Mouse (Mus musculus): ENCODE data around the gene Pten. TPM values are rescaled to one million over a fixed set of nuclear protein-coding genes. Genes with fewer than 3 reads are reported as not detected.
"Not testable (repeated sequence)": the region's sequence is repeated elsewhere in the genome, so short reads cannot be mapped to it uniquely, and the experiment has no call there.

The Pten gene
- polyA plus RNA-seq, 1 experiment, result 7.1 TPM

- Histone ChIP-seq H3K9me3 (no peaks in the 10 kb centered on the region), H3K27me3 (replicated peaks) (peaks cover 2% of the 10 kb centered on the region), H3K4me3 (replicated peaks) (no peak overlapping the region), H3K36me3 (replicated peaks; ENCODE audit: low read length) (peaks cover 65% of the 10 kb centered on the region), H3K4me1 (peaks cover 26% of the 10 kb centered on the region)
- no peak for TF ChIP-seq GATA1 (IDR thresholded peaks at IDR 0.05; ENCODE audit: borderline replicate concordance, low read length)
- no peak for TF ChIP-seq FLI1 (IDR thresholded peaks at IDR 0.05; ENCODE audit: low read length)
Observed at GRCm38 (mm10) chr19:32804703-32805102, 47.4 kb downstream of the Pten start.

GRCm38 (mm10) chr19:32807610-32808009, 50.3 kb downstream of the Pten start:
- Histone ChIP-seq H3K36me3 (replicated peaks; ENCODE audit: low read length) (peaks cover 65% of the 10 kb centered on the region), H3K4me3 (replicated peaks) (no peak overlapping the region), H3K27me3 (replicated peaks) (no peaks in the 10 kb centered on the region), H3K9me3 (no peaks in the 10 kb centered on the region), H3K4me1 (peaks cover 17% of the 10 kb centered on the region)
- no peak for TF ChIP-seq FLI1 (IDR thresholded peaks at IDR 0.05; ENCODE audit: low read length)
- TF ChIP-seq GATA1 (IDR thresholded peaks at IDR 0.05; ENCODE audit: borderline replicate concordance, low read length), result no peak

- H3K4me3 ChIP-seq (replicated peaks), result no peak overlapping the region
- no peaks in the 10 kb centered on the region for H3K27me3 ChIP-seq (replicated peaks)
- TF ChIP-seq GATA1 (IDR thresholded peaks at IDR 0.05; ENCODE audit: borderline replicate concordance, low read length) (no peak), FLI1 (IDR thresholded peaks at IDR 0.05; ENCODE audit: low read length) (no peak)
- peaks cover 13% of the 10 kb centered on the region for H3K4me1 ChIP-seq
- peaks cover 63% of the 10 kb centered on the region for H3K36me3 ChIP-seq (replicated peaks; ENCODE audit: low read length)
- H3K9me3 ChIP-seq, result no peaks in the 10 kb centered on the region
Observed at GRCm38 (mm10) chr19:32808690-32809089, 51.4 kb downstream of the Pten start.

- Histone ChIP-seq H3K4me3 (replicated peaks) (no peak overlapping the region), H3K36me3 (replicated peaks; ENCODE audit: low read length) (peaks cover 64% of the 10 kb centered on the region), H3K4me1 (peaks cover 15% of the 10 kb centered on the region), H3K9me3 (no peaks in the 10 kb centered on the region), H3K27me3 (replicated peaks) (no peaks in the 10 kb centered on the region)
- TF ChIP-seq FLI1 (IDR thresholded peaks at IDR 0.05; ENCODE audit: low read length) (no peak), GATA1 (IDR thresholded peaks at IDR 0.05; ENCODE audit: borderline replicate concordance, low read length) (no peak)
Observed at GRCm38 (mm10) chr19:32809117-32809516, 51.8 kb downstream of the Pten start.

GRCm38 (mm10) chr19:32818759-32819158, 61.5 kb downstream of the Pten start:
- H3K36me3 ChIP-seq (replicated peaks; ENCODE audit: low read length), result peaks cover 62% of the 10 kb centered on the region
- no peak for TF ChIP-seq GATA1 (IDR thresholded peaks at IDR 0.05; ENCODE audit: borderline replicate concordance, low read length)
- H3K9me3 ChIP-seq, result no peaks in the 10 kb centered on the region
- peaks cover 4% of the 10 kb centered on the region for H3K27me3 ChIP-seq (replicated peaks)
- H3K4me3 ChIP-seq (replicated peaks), result no peak overlapping the region
- H3K4me1 ChIP-seq, result peaks cover 6% of the 10 kb centered on the region; the same call in 1 of the 2 replicates

- not testable (repeated sequence) for H3K4me1 ChIP-seq; H3K4me3 ChIP-seq (replicated peaks); H3K27me3 ChIP-seq (replicated peaks); H3K9me3 ChIP-seq
- H3K36me3 ChIP-seq (replicated peaks; ENCODE audit: low read length), result peaks cover 26% of the 10 kb centered on the region
Observed at GRCm38 (mm10) chr19:32822959-32823358, 65.7 kb downstream of the Pten start.

- Histone ChIP-seq H3K4me3 (replicated peaks) (no peak overlapping the region), H3K9me3 (no peaks in the 10 kb centered on the region), H3K27me3 (replicated peaks) (no peaks in the 10 kb centered on the region), H3K36me3 (replicated peaks; ENCODE audit: low read length) (no peaks in the 10 kb centered on the region), H3K4me1 (peaks cover 3% of the 10 kb centered on the region; the same call in 1 of the 2 replicates)
- no peak for TF ChIP-seq GATA1 (IDR thresholded peaks at IDR 0.05; ENCODE audit: borderline replicate concordance, low read length)
- no peak for TF ChIP-seq FLI1 (IDR thresholded peaks at IDR 0.05; ENCODE audit: low read length)
Observed at GRCm38 (mm10) chr19:32826616-32827015, 69.3 kb downstream of the Pten start.

GRCm38 (mm10) chr19:32829871-32830270, 72.6 kb downstream of the Pten start:
- TF ChIP-seq FLI1 (IDR thresholded peaks at IDR 0.05; ENCODE audit: low read length) (no peak), GATA1 (IDR thresholded peaks at IDR 0.05; ENCODE audit: borderline replicate concordance, low read length) (no peak)
- Histone ChIP-seq H3K4me1 (peaks cover 3% of the 10 kb centered on the region; the same call in 1 of the 2 replicates), H3K27me3 (replicated peaks) (no peaks in the 10 kb centered on the region), H3K36me3 (replicated peaks; ENCODE audit: low read length) (no peaks in the 10 kb centered on the region), H3K9me3 (no peaks in the 10 kb centered on the region), H3K4me3 (replicated peaks) (no peak overlapping the region)

GRCm38 (mm10) chr19:32831286-32831685, 74.0 kb downstream of the Pten start:
- Histone ChIP-seq H3K4me3 (replicated peaks) (no peak overlapping the region), H3K27me3 (replicated peaks) (no peaks in the 10 kb centered on the region), H3K4me1 (peaks cover 2% of the 10 kb centered on the region; the same call in 1 of the 2 replicates), H3K36me3 (replicated peaks; ENCODE audit: low read length) (no peaks in the 10 kb centered on the region), H3K9me3 (no peaks in the 10 kb centered on the region)
- TF ChIP-seq GATA1 (IDR thresholded peaks at IDR 0.05; ENCODE audit: borderline replicate concordance, low read length) (no peak), FLI1 (IDR thresholded peaks at IDR 0.05; ENCODE audit: low read length) (no peak)

- TF ChIP-seq GATA1 (IDR thresholded peaks at IDR 0.05; ENCODE audit: borderline replicate concordance, low read length) (no peak), FLI1 (IDR thresholded peaks at IDR 0.05; ENCODE audit: low read length) (no peak)
- Histone ChIP-seq H3K4me3 (replicated peaks) (no peak overlapping the region), H3K9me3 (no peaks in the 10 kb centered on the region), H3K27me3 (replicated peaks) (no peaks in the 10 kb centered on the region), H3K4me1 (no peaks in the 10 kb centered on the region), H3K36me3 (replicated peaks; ENCODE audit: low read length) (no peaks in the 10 kb centered on the region)
Observed at GRCm38 (mm10) chr19:32840491-32840890, 83.2 kb downstream of the Pten start.

- peaks cover 5% of the 10 kb centered on the region for H3K27me3 ChIP-seq (replicated peaks)
- no peaks in the 10 kb centered on the region for H3K9me3 ChIP-seq
- TF ChIP-seq FLI1 (IDR thresholded peaks at IDR 0.05; ENCODE audit: low read length), result no peak
- TF ChIP-seq GATA1 (IDR thresholded peaks at IDR 0.05; ENCODE audit: borderline replicate concordance, low read length), result no peak
- H3K4me3 ChIP-seq (replicated peaks), result no peak overlapping the region
- no peaks in the 10 kb centered on the region for H3K36me3 ChIP-seq (replicated peaks; ENCODE audit: low read length)
- peaks cover 4% of the 10 kb centered on the region; the same call in 1 of the 2 replicates for H3K4me1 ChIP-seq
Observed at GRCm38 (mm10) chr19:32844486-32844885, 87.2 kb downstream of the Pten start.
